Mouse (Mus musculus) heart, embryonic 12.5 days (tissue): ENCODE measurements around the gene Cdkal1. TPM values are rescaled to one million over a fixed set of nuclear protein-coding genes. Genes with fewer than 3 reads are reported as not detected.

Source experiments
- ATAC-seq: fragments of 200-750 bp; cut with Nextera tagmentation; 2 replicates; pipeline ENCODE4 v1.8.0; 2017; ENCODE audit warnings: moderate TSS enrichment, moderate library complexity; ENCODE audit not compliant: insufficient number of reproducible peaks, low FRiP score
- H3K27ac ChIP-seq: fragments of 300-500 bp; sonication (generic); 2 replicates; pipeline ENCODE4 v1.5.1; 2016; ENCODE audit warnings: mild to moderate bottlenecking, moderate library complexity; ENCODE audit not compliant: poor library complexity, severe bottlenecking
- H3K27me3 ChIP-seq: fragments of 300-500 bp; sonication (generic); replicated peaks from 2 replicates; pipeline ENCODE4 v1.6.1; 2016; ENCODE audit warnings: mild to moderate bottlenecking, moderate library complexity
- H3K36me3 ChIP-seq: fragments of 300-500 bp; sonication (generic); 2 replicates; pipeline ENCODE4 v1.6.1; 2016; ENCODE audit warnings: mild to moderate bottlenecking, moderate library complexity
- H3K4me1 ChIP-seq: fragments of 300-500 bp; sonication (generic); replicated peaks from 2 replicates; pipeline ENCODE4 v1.6.1; 2016; ENCODE audit warnings: mild to moderate bottlenecking
- H3K4me2 ChIP-seq: fragments of 300-500 bp; sonication (generic); 2 replicates; pipeline ENCODE4 v1.6.1; 2016; ENCODE audit warnings: mild to moderate bottlenecking, moderate library complexity
- H3K4me3 ChIP-seq: fragments of 300-500 bp; sonication (generic); 2 replicates; pipeline ENCODE4 v1.5.1; 2016; ENCODE audit warnings: mild to moderate bottlenecking
- H3K9ac ChIP-seq: fragments of 300-500 bp; sonication (generic); 2 replicates; pipeline ENCODE4 v1.6.1; 2016; ENCODE audit warnings: mild to moderate bottlenecking, moderate library complexity
- H3K9me3 ChIP-seq: fragments of 300-500 bp; sonication (generic); replicated peaks from 2 replicates; pipeline ENCODE4 v1.6.1; 2016; ENCODE audit warnings: mild to moderate bottlenecking, moderate library complexity
- WGBS: fragments of 180-500 bp; shearing (Covaris S2); methylation state at CpG from one replicate; pipeline ENCODE4 v1.1.7; 2016; 5-methylcytosine and 5-hydroxymethylcytosine counted together
- polyA plus RNA-seq: library from polyadenylated mRNA; unstranded; fragments of >200 nt; fragmentation: Nextera tagmentation; extraction: Ambion mirVana; gene quantifications from 2 replicates; pipeline ENCODE4 v1.2.1, GENCODE M21; 2016

The Cdkal1 gene
- polyA plus RNA-seq, 1 experiment from 2014 or later: 25.9 TPM

GRCm38 (mm10) chr13:29833751-29834150 is 21.7 kb downstream of the Cdkal1 start:
- 61% methylated on average over 8 of the region's 8 CpGs for WGBS
- Histone ChIP-seq H3K27me3 (no peaks in the 10 kb centered on the region), H3K27ac (no peak overlapping the region), H3K4me3 (no peak overlapping the region), H3K9ac (no peak overlapping the region; the same call in 1 of the 2 replicates), H3K4me1 (peaks cover 12% of the 10 kb centered on the region), H3K9me3 (no peaks in the 10 kb centered on the region), H3K36me3 (peaks cover 2% of the 10 kb centered on the region; the same call in 1 of the 2 replicates), H3K4me2 (no peak overlapping the region)
- ATAC-seq: no peak

- no peak for ATAC-seq
- Histone ChIP-seq H3K36me3 (no peaks in the 10 kb centered on the region), H3K4me2 (no peak overlapping the region), H3K9me3 (no peaks in the 10 kb centered on the region), H3K4me1 (peaks cover 12% of the 10 kb centered on the region), H3K27ac (no peak overlapping the region), H3K4me3 (no peak overlapping the region), H3K9ac (no peak overlapping the region), H3K27me3 (no peaks in the 10 kb centered on the region)
- WGBS: 81% methylated on average over 4 of the region's 4 CpGs
Measured at GRCm38 (mm10) chr13:29831126-29831525, 24.3 kb downstream of the Cdkal1 start.

GRCm38 (mm10) chr13:29828032-29828431 is 27.4 kb downstream of the Cdkal1 start:
- H3K9ac ChIP-seq: no peak overlapping the region
- H3K27ac ChIP-seq: no peak overlapping the region
- no peaks in the 10 kb centered on the region for H3K27me3 ChIP-seq
- no peak for ATAC-seq
- no peaks in the 10 kb centered on the region for H3K36me3 ChIP-seq
- H3K4me1 ChIP-seq: peaks cover 24% of the 10 kb centered on the region
- H3K4me3 ChIP-seq: no peak overlapping the region
- H3K4me2 ChIP-seq: no peak overlapping the region
- H3K9me3 ChIP-seq: no peaks in the 10 kb centered on the region
- 49% methylated on average over 1 of the region's 1 CpGs for WGBS

- Histone ChIP-seq H3K4me1 (peaks cover 24% of the 10 kb centered on the region), H3K4me2 (no peak overlapping the region), H3K36me3 (no peaks in the 10 kb centered on the region), H3K4me3 (no peak overlapping the region), H3K27me3 (no peaks in the 10 kb centered on the region), H3K9ac (no peak overlapping the region), H3K9me3 (no peaks in the 10 kb centered on the region), H3K27ac (no peak overlapping the region)
- no peak for ATAC-seq
- 42% methylated on average over 2 of the region's 2 CpGs for WGBS
Measured at GRCm38 (mm10) chr13:29826469-29826868, 29.0 kb downstream of the Cdkal1 start.

- H3K4me1 ChIP-seq: peaks cover 24% of the 10 kb centered on the region
- H3K4me2 ChIP-seq: no peak overlapping the region
- no peak for ATAC-seq
- H3K9ac ChIP-seq: no peak overlapping the region
- H3K27ac ChIP-seq: no peak overlapping the region; the same call in 1 of the 2 replicates
- no peaks in the 10 kb centered on the region for H3K27me3 ChIP-seq
- no peaks in the 10 kb centered on the region for H3K36me3 ChIP-seq
- no peaks in the 10 kb centered on the region for H3K9me3 ChIP-seq
- no peak overlapping the region for H3K4me3 ChIP-seq
Measured at GRCm38 (mm10) chr13:29826041-29826440, 29.4 kb downstream of the Cdkal1 start.

- Histone ChIP-seq H3K27me3 (no peaks in the 10 kb centered on the region), H3K9ac (no peak overlapping the region), H3K4me3 (no peak overlapping the region), H3K36me3 (no peaks in the 10 kb centered on the region), H3K4me2 (no peak overlapping the region), H3K9me3 (no peaks in the 10 kb centered on the region), H3K27ac (no peak overlapping the region), H3K4me1 (peaks cover 29% of the 10 kb centered on the region)
- WGBS: 70% methylated on average over 4 of the region's 4 CpGs
- ATAC-seq: no peak
Measured at GRCm38 (mm10) chr13:29824797-29825196, 30.7 kb downstream of the Cdkal1 start.

GRCm38 (mm10) chr13:29824326-29824725 is 31.1 kb downstream of the Cdkal1 start:
- WGBS: 74% methylated on average over 8 of the region's 8 CpGs
- peak overlapping the region; percentile 5; the same call in 1 of the 2 replicates for H3K4me2 ChIP-seq
- H3K27me3 ChIP-seq: no peaks in the 10 kb centered on the region

GRCm38 (mm10) chr13:29823906-29824305 is 31.6 kb downstream of the Cdkal1 start:
- Histone ChIP-seq H3K9me3 (no peaks in the 10 kb centered on the region), H3K36me3 (no peaks in the 10 kb centered on the region), H3K9ac (no peak overlapping the region), H3K4me1 (peaks cover 29% of the 10 kb centered on the region), H3K4me3 (no peak overlapping the region), H3K4me2 (peak overlapping the region; percentile 5; the same call in 1 of the 2 replicates), H3K27me3 (no peaks in the 10 kb centered on the region), H3K27ac (0 out of 2 replicates have a peak overlapping the region, but pooled peaks have one; percentile 54)
- no peak for ATAC-seq
- WGBS: 55% methylated on average over 9 of the region's 9 CpGs

More at GRCm38 (mm10) chr13:29824326-29824725, 31.1 kb downstream of the Cdkal1 start:
- Histone ChIP-seq H3K9me3 (no peaks in the 10 kb centered on the region), H3K4me3 (no peak overlapping the region), H3K27ac (0 out of 2 replicates have a peak overlapping the region, but pooled peaks have one; percentile 19), H3K36me3 (no peaks in the 10 kb centered on the region), H3K9ac (no peak overlapping the region), H3K4me1 (peaks cover 29% of the 10 kb centered on the region)
- ATAC-seq: no peak

GRCm38 (mm10) chr13:29823487-29823886 is 32.0 kb downstream of the Cdkal1 start:
- WGBS: 91% methylated on average over 8 of the region's 8 CpGs

GRCm38 (mm10) chr13:29819910-29820583 is 35.4 kb downstream of the Cdkal1 start:
- H3K27ac ChIP-seq: no peak overlapping the region
- no peaks in the 10 kb centered on the region for H3K36me3 ChIP-seq
- 85% methylated on average over 9 of the region's 9 CpGs for WGBS
- H3K4me2 ChIP-seq: no peak overlapping the region
- H3K9ac ChIP-seq: no peak overlapping the region
- no peaks in the 10 kb centered on the region for H3K9me3 ChIP-seq
- H3K27me3 ChIP-seq: no peaks in the 10 kb centered on the region
- no peak for ATAC-seq
- H3K4me3 ChIP-seq: no peak overlapping the region
- H3K4me1 ChIP-seq: peaks cover 25% of the 10 kb centered on the region

More at GRCm38 (mm10) chr13:29823487-29823886, 32.0 kb downstream of the Cdkal1 start:
- Histone ChIP-seq H3K9me3 (no peaks in the 10 kb centered on the region), H3K9ac (no peak overlapping the region), H3K4me3 (no peak overlapping the region), H3K27ac (no peak overlapping the region), H3K4me1 (peaks cover 29% of the 10 kb centered on the region), H3K27me3 (no peaks in the 10 kb centered on the region), H3K36me3 (no peaks in the 10 kb centered on the region), H3K4me2 (no peak overlapping the region)
- ATAC-seq: no peak

- Histone ChIP-seq H3K9me3 (no peaks in the 10 kb centered on the region), H3K27me3 (no peaks in the 10 kb centered on the region), H3K27ac (no peak overlapping the region), H3K9ac (no peak overlapping the region), H3K4me2 (no peak overlapping the region), H3K36me3 (no peaks in the 10 kb centered on the region), H3K4me3 (no peak overlapping the region), H3K4me1 (peaks cover 17% of the 10 kb centered on the region)
- ATAC-seq: no peak
- 87% methylated on average over 3 of the region's 3 CpGs for WGBS
Measured at GRCm38 (mm10) chr13:29819147-29819546, 36.3 kb downstream of the Cdkal1 start.

GRCm38 (mm10) chr13:29818314-29818713 is 37.2 kb downstream of the Cdkal1 start:
- H3K27me3 ChIP-seq: no peaks in the 10 kb centered on the region
- no peak overlapping the region for H3K4me2 ChIP-seq
- no peak overlapping the region for H3K4me3 ChIP-seq
- no peak overlapping the region for H3K9ac ChIP-seq
- ATAC-seq: no peak
- H3K4me1 ChIP-seq: peaks cover 10% of the 10 kb centered on the region; the same call in 1 of the 2 replicates
- H3K27ac ChIP-seq: no peak overlapping the region
- 63% methylated on average over 2 of the region's 2 CpGs for WGBS
- H3K36me3 ChIP-seq: no peaks in the 10 kb centered on the region
- H3K9me3 ChIP-seq: no peaks in the 10 kb centered on the region
